Mouse (Mus musculus): ENCODE results near the gene Trp53.
A peak's percentile ranks its signal among the peaks of the same experiment; 100 is the strongest.

GRCm38 (mm10) chr11:69585718-69586325 is 5.7 kb downstream of the Trp53 start:
- TF ChIP-seq CTCF (conservative IDR thresholded peaks at IDR 0.05 in 1 of 2, IDR thresholded peaks at IDR 0.05 in 1 of 2; ENCODE audit: low read depth in 2 of 2, low read length in 2 of 2) (0 out of 4 replicates have a peak, but pooled peaks of 1 of the 2 experiments have one; percentile 7), EP300 (IDR thresholded peaks at IDR 0.05; ENCODE audit: low read length) (peak; percentile 51), POLR2A (IDR thresholded peaks at IDR 0.05; ENCODE audit: low read depth, low read length) (no peak; the same call in 1 of the 2 replicates), NRF1 (IDR thresholded peaks at IDR 0.05; ENCODE audit: low read depth, low read length) (no peak), MAX (IDR thresholded peaks at IDR 0.05; ENCODE audit: low read length) (no peak), PAX5 (IDR thresholded peaks at IDR 0.05; ENCODE audit: low read length) (no peak), E2F4 (IDR thresholded peaks at IDR 0.05; ENCODE audit: insufficient replicate concordance, low read depth, low read length) (no peak), SMC3 (IDR thresholded peaks at IDR 0.05; ENCODE audit: low read depth, low read length) (no peak), ZC3H11A (IDR thresholded peaks at IDR 0.05; ENCODE audit: low read depth, low read length) (no peak), TCF12 (IDR thresholded peaks at IDR 0.05; ENCODE audit: low read depth, low read length) (peak; percentile 25; the same call in 1 of the 2 replicates), RAD21 (IDR thresholded peaks at IDR 0.05; ENCODE audit: low read depth, low read length) (no peak), GABPA (IDR thresholded peaks at IDR 0.05; ENCODE audit: insufficient replicate concordance, low read depth, low read length) (no peak)
